Mouse (Mus musculus) MEL (cell line): ENCODE measurements around the gene Abcc3. TPM values are rescaled to one million over a fixed set of nuclear protein-coding genes. Genes with fewer than 3 reads are reported as not detected.

Source experiments
- DNase-seq: peaks from one replicate; pipeline ENCODE4 v3.0.0; 2011; ENCODE audit warnings: low read depth, low spot score
- H3K27ac ChIP-seq: 2 replicates; pipeline ENCODE4 v1.5.1; 2012; ENCODE audit warnings: low read depth, mild to moderate bottlenecking, control low read depth, low read length, moderate library complexity; ENCODE audit not compliant: control insufficient read depth
- H3K27me3 ChIP-seq, 2 experiments: fragments of 150-350 bp in 1 of 2; sonication (generic) in 1 of 2; 2 replicates each; pipeline ENCODE4 v1.6.1; 2012; ENCODE audit warnings: low read length in 2 of 2, mild to moderate bottlenecking in 2 of 2, improper control_type of control experiment in 1 of 2, moderate library complexity in 1 of 2; ENCODE audit not compliant: insufficient read depth in 2 of 2, control insufficient read depth in 1 of 2
- H3K36me3 ChIP-seq, 2 experiments: 2 replicates each; pipeline ENCODE4 v1.6.1; 2012 to 2014; ENCODE audit warnings: low read length in 2 of 2, improper control_type of control experiment in 1 of 2, inconsistent platforms in 1 of 2, mild to moderate bottlenecking in 1 of 2; ENCODE audit not compliant: insufficient read depth in 2 of 2, control insufficient read depth in 1 of 2
- H3K4me1 ChIP-seq, 2 experiments: fragments of 150-350 bp in 1 of 2; sonication (generic) in 1 of 2; 2 replicates each; pipeline ENCODE4 v1.6.1; 2012; ENCODE audit warnings: low read length in 2 of 2, improper control_type of control experiment in 1 of 2, mild to moderate bottlenecking in 1 of 2; ENCODE audit not compliant: insufficient read depth in 2 of 2, control insufficient read depth in 1 of 2
- H3K4me3 ChIP-seq, 2 experiments: fragments of 150-350 bp in 1 of 2; sonication (generic) in 1 of 2; 2 replicates each; pipeline ENCODE4 v1.5.1; 2012; ENCODE audit warnings: low read depth in 2 of 2, low read length in 2 of 2, mild to moderate bottlenecking in 2 of 2, moderate library complexity in 2 of 2, control low read depth in 1 of 2, improper control_type of control experiment in 1 of 2; ENCODE audit not compliant: control insufficient read depth in 1 of 2, insufficient read depth in 1 of 2
- H3K79me2 ChIP-seq: 2 replicates; pipeline ENCODE4 v1.6.1; 2012; ENCODE audit warnings: mild to moderate bottlenecking, low read length, moderate library complexity; ENCODE audit not compliant: control insufficient read depth, poor library complexity, insufficient read depth
- H3K9ac ChIP-seq: 2 replicates; pipeline ENCODE4 v1.6.1; 2012; ENCODE audit warnings: low read depth, mild to moderate bottlenecking, control low read depth, low read length, moderate library complexity; ENCODE audit not compliant: control insufficient read depth, poor library complexity, severe bottlenecking
- H3K9me3 ChIP-seq: fragments of 150-350 bp; sonication (generic); replicated peaks from 2 replicates; pipeline ENCODE4 v1.6.1; 2012; ENCODE audit warnings: mild to moderate bottlenecking, low read length, improper control_type of control experiment, moderate library complexity; ENCODE audit not compliant: insufficient read depth
- BHLHE40 ChIP-seq: IDR thresholded peaks from 2 replicates; pipeline ENCODE4 v1.6.1; 2012; ENCODE audit warnings: low read depth, mild to moderate bottlenecking, inconsistent platforms, low read length, improper control_type of control experiment, borderline replicate concordance
- CHD1 ChIP-seq: IDR thresholded peaks from 2 replicates; pipeline ENCODE4 v1.6.1; 2012; ENCODE audit warnings: low read depth, mild to moderate bottlenecking, inconsistent platforms, low read length, improper control_type of control experiment
- CTCF ChIP-seq, 3 experiments: IDR thresholded peaks in 2 of 3; conservative IDR thresholded peaks in 1 of 3; 2 replicates each; pipeline ENCODE4 v1.5.1; 2011 to 2012; ENCODE audit warnings: low read length in 3 of 3, low read depth in 2 of 3, mild to moderate bottlenecking in 2 of 3, improper control_type of control experiment in 1 of 3, inconsistent platforms in 1 of 3, mixed read lengths in 1 of 3, moderate library complexity in 1 of 3; ENCODE audit not compliant: control insufficient read depth in 1 of 3, insufficient read depth in 1 of 3, poor library complexity in 1 of 3, severe bottlenecking in 1 of 3
- E2F4 ChIP-seq: IDR thresholded peaks from 2 replicates; pipeline ENCODE4 v1.6.1; 2011; ENCODE audit warnings: low read depth, low read length, improper control_type of control experiment, borderline replicate concordance
- EP300 ChIP-seq, 2 experiments: IDR thresholded peaks; 2 replicates each; pipeline ENCODE4 v1.6.1; 2011; ENCODE audit warnings: improper control_type of control experiment in 2 of 2, low read length in 2 of 2, low read depth in 1 of 2, mild to moderate bottlenecking in 1 of 2
- ETS1 ChIP-seq: IDR thresholded peaks from 2 replicates; pipeline ENCODE4 v1.6.1; 2012; ENCODE audit warnings: low read depth, mild to moderate bottlenecking, inconsistent platforms, low read length, improper control_type of control experiment, moderate library complexity
- GATA1 ChIP-seq: IDR thresholded peaks from 2 replicates; pipeline ENCODE4 v1.6.1; 2011; ENCODE audit warnings: low read depth, low read length, improper control_type of control experiment
- JUND ChIP-seq: IDR thresholded peaks from 2 replicates; pipeline ENCODE4 v1.6.1; 2011; ENCODE audit warnings: low read depth, mild to moderate bottlenecking, improper control_type of control experiment, low read length
- KAT2A ChIP-seq: conservative IDR thresholded peaks from 2 replicates; pipeline ENCODE4 v1.6.1; 2012; ENCODE audit warnings: low read depth, low read length, improper control_type of control experiment, inconsistent platforms
- MAFK ChIP-seq: IDR thresholded peaks from 2 replicates; pipeline ENCODE4 v1.6.1; 2011; ENCODE audit warnings: low read depth, mild to moderate bottlenecking, low read length, improper control_type of control experiment, borderline replicate concordance
- MAX ChIP-seq: IDR thresholded peaks from 2 replicates; pipeline ENCODE4 v1.6.1; 2011; ENCODE audit warnings: low read length, improper control_type of control experiment
- MAZ ChIP-seq: IDR thresholded peaks from 2 replicates; pipeline ENCODE4 v1.6.1; 2012; ENCODE audit warnings: low read depth, mild to moderate bottlenecking, inconsistent platforms, low read length, improper control_type of control experiment
- MEF2A ChIP-seq: IDR thresholded peaks from 2 replicates; pipeline ENCODE4 v1.6.1; 2014; ENCODE audit warnings: low read depth, mild to moderate bottlenecking, inconsistent platforms, low read length, improper control_type of control experiment; ENCODE audit not compliant: poor library complexity, insufficient replicate concordance, severe bottlenecking; ENCODE audit errors: extremely low read depth
- MXI1 ChIP-seq: IDR thresholded peaks from 2 replicates; pipeline ENCODE4 v1.6.1; 2011; ENCODE audit warnings: mild to moderate bottlenecking, low read depth, low read length, improper control_type of control experiment
- MYB ChIP-seq: IDR thresholded peaks from 2 replicates; pipeline ENCODE4 v1.6.1; 2011; ENCODE audit warnings: mild to moderate bottlenecking, low read depth, low read length, improper control_type of control experiment
- MYC ChIP-seq: IDR thresholded peaks from 2 replicates; pipeline ENCODE4 v1.6.1; 2011; ENCODE audit warnings: low read depth, mild to moderate bottlenecking, low read length, improper control_type of control experiment, moderate library complexity
- NELFE ChIP-seq: IDR thresholded peaks from 2 replicates; pipeline ENCODE4 v1.6.1; 2011; ENCODE audit warnings: low read depth, low read length, improper control_type of control experiment
- NRF1 ChIP-seq: IDR thresholded peaks from 2 replicates; pipeline ENCODE4 v1.6.1; 2014; ENCODE audit warnings: low read depth, mild to moderate bottlenecking, inconsistent platforms, low read length, improper control_type of control experiment, moderate library complexity; ENCODE audit not compliant: poor library complexity, insufficient read depth, severe bottlenecking
- POLR2A ChIP-seq, 2 experiments: IDR thresholded peaks; 2 replicates each; pipeline ENCODE4 v1.6.1; 2011 to 2012; ENCODE audit warnings: low read length in 2 of 2, mild to moderate bottlenecking in 2 of 2, control low read depth in 1 of 2, improper control_type of control experiment in 1 of 2, low read depth in 1 of 2, moderate library complexity in 1 of 2; ENCODE audit not compliant: control insufficient read depth in 1 of 2, insufficient read depth in 1 of 2, poor library complexity in 1 of 2
- RAD21 ChIP-seq: IDR thresholded peaks from 2 replicates; pipeline ENCODE4 v1.6.1; 2011; ENCODE audit warnings: mild to moderate bottlenecking, low read depth, low read length, improper control_type of control experiment
- RCOR1 ChIP-seq: IDR thresholded peaks from 2 replicates; pipeline ENCODE4 v1.6.1; 2012; ENCODE audit warnings: low read depth, mild to moderate bottlenecking, inconsistent platforms, low read length, improper control_type of control experiment
- SIN3A ChIP-seq: IDR thresholded peaks from 2 replicates; pipeline ENCODE4 v1.6.1; 2012; ENCODE audit warnings: low read length, improper control_type of control experiment, inconsistent platforms
- TBP ChIP-seq: IDR thresholded peaks from 2 replicates; pipeline ENCODE4 v1.8.0; 2011; ENCODE audit warnings: low read depth, low read length, improper control_type of control experiment
- TCF12 ChIP-seq: IDR thresholded peaks from 2 replicates; pipeline ENCODE4 v1.6.1; 2014; ENCODE audit warnings: low read depth, mild to moderate bottlenecking, inconsistent platforms, low read length, improper control_type of control experiment, moderate library complexity
- UBTF ChIP-seq: IDR thresholded peaks from 2 replicates; pipeline ENCODE4 v1.6.1; 2012; ENCODE audit warnings: low read depth, mild to moderate bottlenecking, inconsistent platforms, low read length, improper control_type of control experiment, moderate library complexity, borderline replicate concordance; ENCODE audit not compliant: insufficient read depth
- USF1 ChIP-seq: IDR thresholded peaks from 2 replicates; pipeline ENCODE4 v1.6.1; 2014; ENCODE audit warnings: low read depth, mild to moderate bottlenecking, inconsistent platforms, low read length, improper control_type of control experiment, moderate library complexity
- polyA plus RNA-seq, 2 experiments: library from polyadenylated mRNA; stranded (reverse) in 1 of 2; unstranded in 1 of 2; fragments of >175 nt in 1 of 2; fragments of >200 nt in 1 of 2; gene quantifications; 2 replicates each; pipeline versions ENCODE4 v1.2.1 to v1.2.4; 2012; ENCODE audit warnings: low replicate concordance in 2 of 2, low read depth in 1 of 2; ENCODE audit not compliant: insufficient read length in 2 of 2, insufficient read depth in 1 of 2, missing spikeins in 1 of 2
- total RNA-seq: library from RNA; depleted of rRNA; stranded (reverse); fragments of 300-350 nt; gene quantifications from 2 replicates; pipeline ENCODE4 v1.2.3, GENCODE M21; 2012

The Abcc3 gene
- total and polyA plus RNA-seq, 3 experiments: 0.27 to 0.29 TPM; not detected in 1

- TF ChIP-seq MAFK: no peak
- no peak for TF ChIP-seq UBTF
- no peak for TF ChIP-seq GATA1
These were observed 70.8 kb downstream of the Abcc3 start, which contains the start of gene Luc7l3 (continued) for GRCm38 (mm10) chr11:94321931-94322400.

GRCm38 (mm10) chr11:94320969-94321930 is 71.5 kb downstream of the Abcc3 start:
- DNase-seq: peak; percentile 82
- TF ChIP-seq MEF2A (peak; percentile 5; the same call in 1 of the 2 replicates), RAD21 (no peak), E2F4 (peak; percentile 75), TCF12 (peak; percentile 34; the same call in 1 of the 2 replicates), MYB (peak; percentile 49; the same call in 1 of the 2 replicates), UBTF (0 out of 2 replicates have a peak, but pooled peaks have one; percentile 64), MXI1 (peak; percentile 61), POLR2A (IDR thresholded peaks at IDR 0.05; ENCODE audit: control insufficient read depth in 1 of 2, insufficient read depth in 1 of 2, low read depth in 1 of 2, low read length in 2 of 2, poor library complexity in 1 of 2) (peak in 1 of 2 experiments; percentile 77; a peak in 2 of 4 replicates), CHD1 (peak; percentile 96), CTCF (IDR thresholded peaks at IDR 0.05 in 2 of 3, conservative IDR thresholded peaks at IDR 0.05 in 1 of 3; ENCODE audit: control insufficient read depth in 1 of 3, insufficient read depth in 1 of 3, low read depth in 2 of 3, low read length in 3 of 3, poor library complexity in 1 of 3, severe bottlenecking in 1 of 3) (no peak), KAT2A (peak; percentile 48), MYC (no peak; the same call in none of the 2 replicates), MAFK (no peak), BHLHE40 (no peak), NELFE (no peak), TBP (peak; percentile 33; the same call in 1 of the 2 replicates), GATA1 (0 out of 2 replicates have a peak, but pooled peaks have one; percentile 32), NRF1 (no peak), MAZ (no peak), JUND (no peak), MAX (peak; percentile 38), USF1 (no peak), ETS1 (peak; percentile 66), EP300 (IDR thresholded peaks at IDR 0.05; ENCODE audit: low read depth in 1 of 2, low read length in 2 of 2) (peak; percentile 37 to 50; a peak in 2 of 4 replicates), SIN3A (peak; percentile 34; the same call in 1 of the 2 replicates), RCOR1 (0 out of 2 replicates have a peak, but pooled peaks have one; percentile 36)
- TF ChIP-seq, all 39 proteins: peak for 16
- H3K36me3 ChIP-seq: peaks cover 24 to 51% of the 10 kb centered on the region in 2 experiments
- H3K4me3 ChIP-seq: peak overlapping the region; percentile 81 to 99
- H3K27ac ChIP-seq: peak overlapping the region; percentile 89
- H3K79me2 ChIP-seq: peaks cover 59% of the 10 kb centered on the region
- no peaks in the 10 kb centered on the region for H3K9me3 ChIP-seq
- H3K9ac ChIP-seq: peak overlapping the region; percentile 91
- no peaks in the 10 kb centered on the region for H3K27me3 ChIP-seq
- peaks cover 33 to 38% of the 10 kb centered on the region in 2 experiments for H3K4me1 ChIP-seq
